Comparison of ENCODE assay signal across 30 mouse cellular contexts in genomic region chr7:109734806-109735205, GRCm38 (mm10). TPM values are rescaled to one million over a fixed set of nuclear protein-coding genes. Genes with fewer than 3 reads are reported as not detected.
A peak's percentile ranks its signal among the peaks of the same experiment; 100 is the strongest.
DNase-seq lines count a peak whose midpoint lies in the region; ATAC-seq lines count a peak whose summit lies in the region.
"Had no signal": no experiment of that assay in that cellular context is flagged by ENCODE, and none has a peak within 500 bp of the region (broad histone marks: within the 10 kb centered on the region; RNA-seq: fewer than 3 reads in every experiment).

No protein-coding gene starts in this region.

- H3K4me2 ChIP-seq in kidney, embryonic 14.5 days (replicated peaks; ENCODE audit: low read depth, low read length): no peak overlapping the region
- H3K4me2 ChIP-seq: embryonic facial prominence, embryonic 12.5 days; heart, embryonic 13.5 days; hindbrain, embryonic 12.5 days; limb, embryonic 12.5 days; liver, embryonic 12.5 days; midbrain, embryonic 15.5 days; neural tube, embryonic 13.5 days had no signal

- intact Hi-C loops in heart, postnatal 10 days (cut with DNase I): no loop called here

- peak; percentile 27 for DNase-seq in kidney, adult 11 months
- peak; percentile 34 for DNase-seq in ovary, adult 18-20 months (ENCODE audit: low spot score)
- no peak for DNase-seq in ovary, postnatal 14 days (ENCODE audit: low spot score)
- peak; percentile 67 for DNase-seq in kidney, postnatal 14 days
- no peak for DNase-seq in heart, postnatal 10 days
- no peak for DNase-seq in spleen, postnatal 10 days (ENCODE audit: low spot score in 2 of 2)
- DNase-seq: cerebellum, adult 2 months; cerebellum, postnatal 25 days; forebrain, postnatal 0 days; gastrocnemius, postnatal 25 days; heart, adult 2 months; layer of hippocampus, postnatal 36 days; lung, adult 2 months; thymus, adult 2 months had no signal

- no peaks in the 10 kb centered on the region for H3K9me3 ChIP-seq in kidney, embryonic 14.5 days (ENCODE audit: control insufficient read depth, low read length)
- H3K9me3 ChIP-seq: embryonic facial prominence, embryonic 12.5 days; heart, embryonic 13.5 days; hindbrain, embryonic 12.5 days; limb, embryonic 12.5 days; liver, embryonic 12.5 days; midbrain, embryonic 15.5 days; neural tube, embryonic 13.5 days had no signal

- no peak for ATAC-seq in kidney, embryonic 14.5 days (ENCODE audit: low FRiP score, low TSS enrichment)
- ATAC-seq: forebrain, postnatal 0 days; intestine, postnatal 0 days; liver, embryonic 12.5 days; midbrain, embryonic 15.5 days had no signal

- no peak overlapping the region for H3K9ac ChIP-seq in kidney, embryonic 14.5 days (ENCODE audit: low read depth, low read length)
- H3K9ac ChIP-seq: embryonic facial prominence, embryonic 12.5 days; forebrain, postnatal 0 days; heart, embryonic 13.5 days; hindbrain, embryonic 12.5 days; limb, embryonic 12.5 days; liver, embryonic 12.5 days; midbrain, embryonic 15.5 days; neural tube, embryonic 13.5 days had no signal

- H3K4me3 ChIP-seq in kidney, embryonic 14.5 days (ENCODE audit: low read length): no peak overlapping the region
- H3K4me3 ChIP-seq: embryonic facial prominence, embryonic 12.5 days; heart, adult 2 months; heart, embryonic 13.5 days; hindbrain, embryonic 12.5 days; limb, embryonic 12.5 days; liver, embryonic 12.5 days; midbrain, embryonic 15.5 days; neural tube, embryonic 13.5 days had no signal

- 72% methylated on average over 4 of the region's 4 CpGs for WGBS in kidney, embryonic 14.5 days

- no peaks in the 10 kb centered on the region for H3K4me1 ChIP-seq in kidney, embryonic 14.5 days (ENCODE audit: control insufficient read depth, insufficient read depth, low read length)
- H3K4me1 ChIP-seq: limb, embryonic 12.5 days; liver, embryonic 12.5 days; midbrain, embryonic 15.5 days had no signal

- no peaks in the 10 kb centered on the region for H3K27me3 ChIP-seq in kidney, embryonic 14.5 days (ENCODE audit: control insufficient read depth, insufficient read depth, low read length)
- H3K27me3 ChIP-seq: embryonic facial prominence, embryonic 12.5 days; heart, embryonic 13.5 days; hindbrain, embryonic 12.5 days; limb, embryonic 12.5 days; liver, embryonic 12.5 days; midbrain, embryonic 15.5 days; neural tube, embryonic 13.5 days had no signal

- H3K27ac ChIP-seq in kidney, embryonic 14.5 days (ENCODE audit: low read depth, low read length): no peak overlapping the region
- H3K27ac ChIP-seq: embryonic facial prominence, embryonic 12.5 days; heart, adult 2 months; heart, embryonic 13.5 days; hindbrain, embryonic 12.5 days; limb, embryonic 12.5 days; liver, embryonic 12.5 days; macrophage; midbrain, embryonic 15.5 days; neural tube, embryonic 13.5 days; stomach, postnatal 0 days had no signal

- peaks cover 13% of the 10 kb centered on the region; the same call in 1 of the 2 replicates for H3K36me3 ChIP-seq in kidney, embryonic 14.5 days (ENCODE audit: control insufficient read depth, insufficient read depth, low read length)

RNA-seq across cellular contexts. Expression of gene Ascl3, which starts 3.3 kb away (rescaled TPM):
- not detected in 2 replicates for polyA plus RNA-seq in kidney, embryonic 14.5 days (2014; fragmentation: Nextera tagmentation; extraction: Ambion mirVana)
- not detected for total RNA-seq in heart, postnatal 10 days (2021)
- total RNA-seq: ES-E14; forebrain, postnatal 0 days; gastrocnemius, postnatal 25 days; heart, adult 2 months; heart, postnatal 25 days; layer of hippocampus, adult 8-10 months; layer of hippocampus, postnatal 36 days; left cerebral cortex, postnatal 14 days had no signal
- polyA plus RNA-seq: embryonic facial prominence, embryonic 12.5 days; forebrain, postnatal 0 days; heart, adult 2 months; heart, embryonic 13.5 days; hindbrain, embryonic 12.5 days; limb, embryonic 12.5 days; liver, embryonic 12.5 days; macrophage had no signal

RNA-seq across cellular contexts. Expression of gene BC051019, which starts 11.2 kb away (rescaled TPM):
- polyA plus RNA-seq in kidney, embryonic 14.5 days (2014; fragmentation: Nextera tagmentation; extraction: Ambion mirVana): 0.27 TPM in 1 of 2 replicates, not detected in the other
- total RNA-seq in heart, postnatal 10 days (2021): not detected
- total RNA-seq: gastrocnemius, postnatal 25 days; heart, adult 2 months; heart, postnatal 25 days; layer of hippocampus, postnatal 36 days; left cerebral cortex, postnatal 14 days had no signal
- polyA plus RNA-seq: forebrain, embryonic 11.5 days; intestine, postnatal 0 days; macrophage had no signal

RNA-seq across cellular contexts. Expression of gene Tmem9b, which starts 17.9 kb away (rescaled TPM):
- polyA plus RNA-seq in kidney, embryonic 14.5 days (2014; fragmentation: Nextera tagmentation; extraction: Ambion mirVana): 41.1 and 46.9 TPM in 2 replicates
- 10 to 100 TPM; 36.7 to 37.7 TPM for total RNA-seq in heart, postnatal 10 days (2021)

RNA-seq across cellular contexts. Expression of gene Akip1, which starts 31.3 kb away (rescaled TPM):
- 24.7 and 28.2 TPM in 2 replicates for polyA plus RNA-seq in kidney, embryonic 14.5 days (2014; fragmentation: Nextera tagmentation; extraction: Ambion mirVana)
- total RNA-seq in heart, postnatal 10 days (2021): 10 to 100 TPM; 18.1 to 18.8 TPM

RNA-seq across cellular contexts. Expression of gene St5, which starts 31.4 kb away (rescaled TPM):
- 25.7 and 35.8 TPM in 2 replicates for polyA plus RNA-seq in kidney, embryonic 14.5 days (2014; fragmentation: Nextera tagmentation; extraction: Ambion mirVana)
- 10 to 100 TPM; 52.6 to 58.4 TPM for total RNA-seq in heart, postnatal 10 days (2021)

Comparison
In these comparisons a context has a peak if more than half of its experiments do, and no peak if none do; other contexts are left out.
1. DNase-seq: peak in kidney, adult 11 months (single experiment), ovary, adult 18-20 months (single experiment) and kidney, postnatal 14 days (single experiment); none in ovary, postnatal 14 days (single experiment), heart, postnatal 10 days (0 of 2) and spleen, postnatal 10 days (0 of 2).